Mouse (Mus musculus): ENCODE data around the gene Wdr53. TPM values are rescaled to one million over a fixed set of nuclear protein-coding genes. Genes with fewer than 3 reads are reported as not detected.

Wdr53 gene
- total and polyA plus RNA-seq, 3 experiments, result 22.7 to 57.3 (median 28.6) TPM

DNA sequence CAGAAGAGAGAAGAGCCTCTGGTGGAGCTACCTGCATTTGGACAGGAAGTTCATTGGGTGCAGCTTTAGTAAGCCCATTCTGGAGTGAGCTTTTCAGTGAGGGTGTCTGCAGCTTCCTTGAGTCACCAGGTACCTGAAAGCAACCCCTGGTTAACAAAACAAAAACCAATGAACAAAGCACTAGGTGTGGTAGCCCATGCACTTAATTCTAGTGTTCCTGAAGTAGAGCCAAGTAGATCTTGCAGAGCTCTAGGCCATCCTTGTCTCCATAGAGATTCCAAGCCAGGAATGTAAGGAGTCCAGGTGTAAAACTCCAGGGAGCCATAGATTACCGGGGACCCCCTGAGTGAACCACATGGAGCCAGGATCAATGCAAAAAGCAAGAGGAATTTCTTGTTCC, 56.0 kb downstream of the Wdr53 start:
- in situ Hi-C loops (cut with MboI; ENCODE audit: low pct_ligation_motif_present, low pct_unique_long_range_greater_than_20kb, low sequenced_read_pairs), result no loop called here
- H3K36me3 ChIP-seq (replicated peaks in 1 of 2; ENCODE audit: control insufficient read depth in 1 of 2, insufficient read depth in 1 of 2, low read length in 1 of 2), result peaks cover 23 to 57% of the 10 kb centered on the region in 2 experiments
- dilution Hi-C loops (cut with MboI; ENCODE audit: extremely low pct_ligation_motif_present, extremely low pct_unique_long_range_greater_than_20kb, low sequenced_read_pairs), result no loop called here
- no peak overlapping the region for H3K9ac ChIP-seq (ENCODE audit: insufficient read depth, low read depth)
- H3K27ac ChIP-seq (ENCODE audit: insufficient read depth, low read depth), result no peak overlapping the region
- no peaks in the 10 kb centered on the region for H3K4me1 ChIP-seq (ENCODE audit: control insufficient read depth in 1 of 2, insufficient read depth in 2 of 2)
- H3K4me2 ChIP-seq (ENCODE audit: insufficient read depth, low read depth, poor library complexity, severe bottlenecking), result no peak overlapping the region
- H3K27me3 ChIP-seq (replicated peaks), result no peaks in the 10 kb centered on the region
- TF ChIP-seq KAT2A (IDR thresholded peaks at IDR 0.05; ENCODE audit: insufficient replicate concordance, low read length) (no peak), ZNF384 (IDR thresholded peaks at IDR 0.05; ENCODE audit: low read depth, low read length) (no peak), ETS1 (conservative IDR thresholded peaks at IDR 0.05; ENCODE audit: low read depth, low read length) (no peak), RCOR1 (conservative IDR thresholded peaks at IDR 0.05; ENCODE audit: low read depth, low read length) (no peak), TBP (conservative IDR thresholded peaks at IDR 0.05; ENCODE audit: low read depth, low read length) (no peak), MAZ (IDR thresholded peaks at IDR 0.05; ENCODE audit: low read depth, low read length) (no peak), POLR2AphosphoS2 (IDR thresholded peaks at IDR 0.05; ENCODE audit: low read depth, low read length) (no peak), TCF12 (IDR thresholded peaks at IDR 0.05; ENCODE audit: low read depth, low read length) (no peak), JUN (IDR thresholded peaks at IDR 0.05; ENCODE audit: insufficient read depth, low read depth, low read length) (no peak), E2F4 (IDR thresholded peaks at IDR 0.05; ENCODE audit: insufficient replicate concordance, low read depth, low read length) (no peak), BHLHE40 (IDR thresholded peaks at IDR 0.05; ENCODE audit: low read depth, low read length) (no peak), SIN3A (IDR thresholded peaks at IDR 0.05; ENCODE audit: low read length) (no peak), POLR2A (IDR thresholded peaks at IDR 0.05; ENCODE audit: low read depth, low read length) (no peak), MXI1 (IDR thresholded peaks at IDR 0.05; ENCODE audit: low read depth, low read length) (no peak), CHD1 (IDR thresholded peaks at IDR 0.05; ENCODE audit: low read depth, low read length) (no peak), IRF4 (IDR thresholded peaks at IDR 0.05; ENCODE audit: low read depth, low read length) (no peak), NRF1 (IDR thresholded peaks at IDR 0.05; ENCODE audit: low read depth, low read length) (no peak), CTCF (conservative IDR thresholded peaks at IDR 0.05 in 1 of 2, IDR thresholded peaks at IDR 0.05 in 1 of 2; ENCODE audit: low read depth in 2 of 2, low read length in 2 of 2) (no peak)
- DNase-seq (ENCODE audit: extremely low read depth), result no peak
- no peak overlapping the region for H3K4me3 ChIP-seq (replicated peaks in 1 of 3; ENCODE audit: low read depth in 2 of 3, low read length in 2 of 3, poor library complexity in 1 of 3)
- no peaks in the 10 kb centered on the region for H3K79me2 ChIP-seq (replicated peaks; ENCODE audit: control insufficient read depth, extremely low read depth, insufficient read depth, poor library complexity, severe bottlenecking)
- no peaks in the 10 kb centered on the region for H3K9me3 ChIP-seq (replicated peaks; ENCODE audit: low read length)

DNA sequence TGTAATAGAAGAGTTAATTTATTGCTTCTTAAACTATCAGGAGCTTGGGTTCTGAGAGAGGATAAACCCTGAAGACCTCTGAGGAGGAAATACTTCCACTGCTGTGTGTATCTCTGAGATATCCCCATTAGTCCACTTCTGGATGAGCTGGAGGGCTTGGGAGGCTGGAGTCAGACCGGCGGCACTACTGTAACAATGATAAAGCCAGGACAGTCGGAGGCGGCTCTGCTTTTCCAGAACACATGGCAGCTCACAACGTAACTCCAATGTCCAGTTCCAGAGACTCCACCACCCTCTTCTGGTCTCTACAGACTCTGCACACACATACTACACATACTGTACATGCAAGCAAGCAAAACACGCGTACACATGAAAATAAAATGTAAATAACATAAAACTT, 56.9 kb downstream of the Wdr53 start:
- Histone ChIP-seq H3K9me3 (replicated peaks; ENCODE audit: low read length) (no peaks in the 10 kb centered on the region), H3K27me3 (replicated peaks) (no peaks in the 10 kb centered on the region), H3K4me3 (replicated peaks in 1 of 3; ENCODE audit: low read depth in 2 of 3, low read length in 2 of 3, poor library complexity in 1 of 3) (no peak overlapping the region), H3K36me3 (replicated peaks in 1 of 2; ENCODE audit: control insufficient read depth in 1 of 2, insufficient read depth in 1 of 2, low read length in 1 of 2) (peaks cover 16 to 49% of the 10 kb centered on the region in 2 experiments), H3K4me2 (ENCODE audit: insufficient read depth, low read depth, poor library complexity, severe bottlenecking) (no peak overlapping the region), H3K27ac (ENCODE audit: insufficient read depth, low read depth) (no peak overlapping the region), H3K9ac (ENCODE audit: insufficient read depth, low read depth) (no peak overlapping the region), H3K4me1 (ENCODE audit: control insufficient read depth in 1 of 2, insufficient read depth in 2 of 2) (no peaks in the 10 kb centered on the region), H3K79me2 (replicated peaks; ENCODE audit: control insufficient read depth, extremely low read depth, insufficient read depth, poor library complexity, severe bottlenecking) (no peaks in the 10 kb centered on the region)
- dilution Hi-C loops (cut with MboI; ENCODE audit: extremely low pct_ligation_motif_present, extremely low pct_unique_long_range_greater_than_20kb, low sequenced_read_pairs) (no loop called here), in situ Hi-C loops (cut with MboI; ENCODE audit: low pct_ligation_motif_present, low pct_unique_long_range_greater_than_20kb, low sequenced_read_pairs) (no loop called here)
- TF ChIP-seq POLR2AphosphoS2 (IDR thresholded peaks at IDR 0.05; ENCODE audit: low read depth, low read length) (no peak), ETS1 (conservative IDR thresholded peaks at IDR 0.05; ENCODE audit: low read depth, low read length) (no peak), POLR2A (IDR thresholded peaks at IDR 0.05; ENCODE audit: low read depth, low read length) (no peak), ZMIZ1 (IDR thresholded peaks at IDR 0.05; ENCODE audit: low read depth, low read length) (no peak)
- no peak for DNase-seq (ENCODE audit: extremely low read depth)

Other genes starting within 250 kb of the Wdr53 start
- gene Senp5, start 243.9 kb upstream of the Wdr53 start, total RNA-seq (2012; rRNA removed), result 19.3 and 22.1 TPM in 2 replicates
- gene Senp5, start 243.9 kb upstream of the Wdr53 start, total RNA-seq (2014; rRNA removed), result 31.2 and 32.5 TPM in 2 replicates
- 27.2 and 28.8 TPM in 2 replicates for gene Senp5, start 243.9 kb upstream of the Wdr53 start, polyA plus RNA-seq (2012; ENCODE audit: insufficient read length, low read depth)
- gene Pak2, start 167.9 kb upstream of the Wdr53 start, total RNA-seq (2012; rRNA removed), result 37.2 and 43.5 TPM in 2 replicates
- 69.8 and 73.1 TPM in 2 replicates for gene Pak2, start 167.9 kb upstream of the Wdr53 start, total RNA-seq (2014; rRNA removed)
- 69.0 and 79.7 TPM in 2 replicates for gene Pak2, start 167.9 kb upstream of the Wdr53 start, polyA plus RNA-seq (2012; ENCODE audit: insufficient read length, low read depth)
- 47.1 and 48.1 TPM in 2 replicates for gene Pigx, start 147.5 kb upstream of the Wdr53 start, total RNA-seq (2012; rRNA removed)
- 83.0 and 94.7 TPM in 2 replicates for gene Pigx, start 147.5 kb upstream of the Wdr53 start, total RNA-seq (2014; rRNA removed)
- gene Pigx, start 147.5 kb upstream of the Wdr53 start, polyA plus RNA-seq (2012; ENCODE audit: insufficient read length, low read depth), result 46.4 and 48.1 TPM in 2 replicates
- 17.6 and 23.0 TPM in 2 replicates for gene Cep19, start 147.4 kb upstream of the Wdr53 start, total RNA-seq (2012; rRNA removed)
- 31.3 and 37.3 TPM in 2 replicates for gene Cep19, start 147.4 kb upstream of the Wdr53 start, total RNA-seq (2014; rRNA removed)
- gene Cep19, start 147.4 kb upstream of the Wdr53 start, polyA plus RNA-seq (2012; ENCODE audit: insufficient read length, low read depth), result 29.4 and 34.9 TPM in 2 replicates
- gene Nrros, start 81.6 kb upstream of the Wdr53 start, total RNA-seq (2012; rRNA removed), result 49.6 and 54.9 TPM in 2 replicates
- 55.1 and 64.3 TPM in 2 replicates for gene Nrros, start 81.6 kb upstream of the Wdr53 start, total RNA-seq (2014; rRNA removed)
- 52.2 and 71.0 TPM in 2 replicates for gene Nrros, start 81.6 kb upstream of the Wdr53 start, polyA plus RNA-seq (2012; ENCODE audit: insufficient read length, low read depth)
- gene Bex6, start 67.4 kb upstream of the Wdr53 start, total RNA-seq (2012; rRNA removed), result not detected in 2 replicates
- not detected in 2 replicates for gene Bex6, start 67.4 kb upstream of the Wdr53 start, total RNA-seq (2014; rRNA removed)
- not detected in 2 replicates for gene Bex6, start 67.4 kb upstream of the Wdr53 start, polyA plus RNA-seq (2012; ENCODE audit: insufficient read length, low read depth)
- 22.4 and 24.0 TPM in 2 replicates for gene Fbxo45, start 69 bp upstream of the Wdr53 start, total RNA-seq (2012; rRNA removed)
- 24.4 and 25.4 TPM in 2 replicates for gene Fbxo45, start 69 bp upstream of the Wdr53 start, total RNA-seq (2014; rRNA removed)
- 20.0 and 21.4 TPM in 2 replicates for gene Fbxo45, start 69 bp upstream of the Wdr53 start, polyA plus RNA-seq (2012; ENCODE audit: insufficient read length, low read depth)
- not detected in 2 replicates for gene Smco1, start 24.2 kb downstream of the Wdr53 start, total RNA-seq (2012; rRNA removed)
- not detected in 2 replicates for gene Smco1, start 24.2 kb downstream of the Wdr53 start, total RNA-seq (2014; rRNA removed)
- gene Smco1, start 24.2 kb downstream of the Wdr53 start, polyA plus RNA-seq (2012; ENCODE audit: insufficient read length, low read depth), result not detected in 2 replicates
- 22.2 and 23.9 TPM in 2 replicates for gene Rnf168, start 30.2 kb downstream of the Wdr53 start, total RNA-seq (2012; rRNA removed)
- gene Rnf168, start 30.2 kb downstream of the Wdr53 start, total RNA-seq (2014; rRNA removed), result 37.9 and 40.7 TPM in 2 replicates
- gene Rnf168, start 30.2 kb downstream of the Wdr53 start, polyA plus RNA-seq (2012; ENCODE audit: insufficient read length, low read depth), result 20.5 TPM in 2 replicates
- gene Ubxn7, start 85.0 kb downstream of the Wdr53 start, total RNA-seq (2012; rRNA removed), result 18.5 and 26.8 TPM in 2 replicates
- gene Ubxn7, start 85.0 kb downstream of the Wdr53 start, total RNA-seq (2014; rRNA removed), result 28.0 and 32.8 TPM in 2 replicates
- 25.7 and 32.5 TPM in 2 replicates for gene Ubxn7, start 85.0 kb downstream of the Wdr53 start, polyA plus RNA-seq (2012; ENCODE audit: insufficient read length, low read depth)
- 0.25 and 0.29 TPM in 2 replicates for gene Tm4sf19, start 153.3 kb downstream of the Wdr53 start, total RNA-seq (2012; rRNA removed)
- 0.45 and 0.78 TPM in 2 replicates for gene Tm4sf19, start 153.3 kb downstream of the Wdr53 start, total RNA-seq (2014; rRNA removed)
- gene Tm4sf19, start 153.3 kb downstream of the Wdr53 start, polyA plus RNA-seq (2012; ENCODE audit: insufficient read length, low read depth), result 0.52 and 1.3 TPM in 2 replicates
- gene Tctex1d2, start 172.5 kb downstream of the Wdr53 start, total RNA-seq (2012; rRNA removed), result not detected in 2 replicates
- gene Tctex1d2, start 172.5 kb downstream of the Wdr53 start, total RNA-seq (2014; rRNA removed), result not detected in 2 replicates
- gene Tctex1d2, start 172.5 kb downstream of the Wdr53 start, polyA plus RNA-seq (2012; ENCODE audit: insufficient read length, low read depth), result not detected in 2 replicates
- gene Pcyt1a, start 183.7 kb downstream of the Wdr53 start, total RNA-seq (2012; rRNA removed), result 16.4 and 17.0 TPM in 2 replicates
- 20.3 and 21.1 TPM in 2 replicates for gene Pcyt1a, start 183.7 kb downstream of the Wdr53 start, total RNA-seq (2014; rRNA removed)
- gene Pcyt1a, start 183.7 kb downstream of the Wdr53 start, polyA plus RNA-seq (2012; ENCODE audit: insufficient read length, low read depth), result 25.7 and 28.1 TPM in 2 replicates
- 0.08 and 0.21 TPM in 2 replicates for gene Slc51a, start 240.7 kb downstream of the Wdr53 start, total RNA-seq (2012; rRNA removed)
- not detected in 2 replicates for gene Slc51a, start 240.7 kb downstream of the Wdr53 start, total RNA-seq (2014; rRNA removed)
- gene Slc51a, start 240.7 kb downstream of the Wdr53 start, polyA plus RNA-seq (2012; ENCODE audit: insufficient read length, low read depth), result 0.17 TPM in 1 of 2 replicates, not detected in the other
- not detected in 2 replicates for gene Zdhhc19, start 249.0 kb downstream of the Wdr53 start, total RNA-seq (2012; rRNA removed)
- not detected in 2 replicates for gene Zdhhc19, start 249.0 kb downstream of the Wdr53 start, total RNA-seq (2014; rRNA removed)
- gene Zdhhc19, start 249.0 kb downstream of the Wdr53 start, polyA plus RNA-seq (2012; ENCODE audit: insufficient read length, low read depth), result not detected in 2 replicates